ENCODE assay signal across 9 mouse cellular contexts in the genomic region with DNA sequence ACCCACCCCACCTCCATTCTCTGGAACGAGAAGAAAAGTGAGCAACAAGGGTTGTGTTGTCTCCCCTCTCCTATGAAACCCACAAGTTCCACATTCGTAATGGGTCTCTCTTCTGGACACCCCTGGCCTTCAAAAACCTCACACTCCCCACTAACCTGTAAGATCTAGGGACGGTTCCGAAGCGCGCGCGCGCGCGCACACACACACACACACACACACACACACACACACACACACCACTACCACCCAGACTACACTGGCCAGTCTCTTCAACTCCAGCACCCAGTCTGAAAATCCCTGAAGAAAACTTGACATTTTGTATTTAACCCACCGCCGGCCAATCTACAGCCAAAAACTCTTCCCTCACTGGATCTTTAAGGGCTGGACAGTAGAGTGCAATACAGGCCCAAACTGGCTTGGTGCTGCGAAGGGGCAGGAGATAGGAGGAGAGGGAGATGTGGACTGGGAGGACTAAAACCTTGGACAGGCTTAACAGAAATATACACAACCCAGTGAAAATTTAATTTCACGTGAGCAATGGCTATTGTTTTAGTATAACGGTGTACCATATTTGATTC. TPM values are rescaled to one million over a fixed set of nuclear protein-coding genes. Genes with fewer than 3 reads are reported as not detected.
DNase-seq lines count a peak whose midpoint lies in the region; ATAC-seq lines count a peak whose summit lies in the region.
"Had no signal": no experiment of that assay in that cellular context is flagged by ENCODE, and none has a peak within 500 bp of the region (broad histone marks: within the 10 kb centered on the region; RNA-seq: fewer than 3 reads in every experiment).

Gene Vsx1, minus strand, starts transcription at position 138 of the 578 bp plus-strand sequence.

- ATAC-seq in lung, embryonic 16.5 days (ENCODE audit: low read depth), result no peak
- no peak for ATAC-seq in heart, embryonic 16.5 days (replicated peaks; ENCODE audit: extremely low read depth, insufficient read depth, low FRiP score)
- no peak for ATAC-seq in liver, embryonic 12.5 days
- ATAC-seq in stomach, embryonic 16.5 days (ENCODE audit: insufficient read depth, low FRiP score), result no peak

- H3K4me2 ChIP-seq in lung, embryonic 16.5 days (ENCODE audit: low read depth, low read length), result peak within 1 kb of the TSS; percentile 57
- peak within 1 kb of the TSS; percentile 75 for H3K4me2 ChIP-seq in heart, embryonic 16.5 days (ENCODE audit: low read depth, low read length)
- H3K4me2 ChIP-seq in liver, embryonic 12.5 days, result peak within 1 kb of the TSS; percentile 42
- H3K4me2 ChIP-seq in stomach, embryonic 16.5 days (ENCODE audit: low read depth, low read length), result peak within 1 kb of the TSS; percentile 55

- H3K9ac ChIP-seq in lung, embryonic 16.5 days (ENCODE audit: low read length), result peak within 1 kb of the TSS; percentile 29; the same call in 1 of the 2 replicates
- peak within 1 kb of the TSS; percentile 34; the same call in 1 of the 2 replicates for H3K9ac ChIP-seq in heart, embryonic 16.5 days (ENCODE audit: low read length)
- H3K9ac ChIP-seq in liver, embryonic 12.5 days, result no peak within 1 kb of the TSS
- peak within 1 kb of the TSS; percentile 31; the same call in 1 of the 2 replicates for H3K9ac ChIP-seq in stomach, embryonic 16.5 days (ENCODE audit: low read length)

- peaks cover 54% of the 10 kb centered on the region for H3K27me3 ChIP-seq in lung, embryonic 16.5 days (ENCODE audit: control insufficient read depth, insufficient read depth, low read depth, low read length)
- peaks cover 52% of the 10 kb centered on the region for H3K27me3 ChIP-seq in heart, embryonic 16.5 days (ENCODE audit: control insufficient read depth, insufficient read depth, low read length)
- peaks cover 85% of the 10 kb centered on the region for H3K27me3 ChIP-seq in liver, embryonic 12.5 days (replicated peaks)
- peaks cover 52% of the 10 kb centered on the region for H3K27me3 ChIP-seq in stomach, embryonic 16.5 days (ENCODE audit: control insufficient read depth, insufficient read depth, low read length)

- no peaks in the 10 kb centered on the region for H3K9me3 ChIP-seq in lung, embryonic 16.5 days (ENCODE audit: control insufficient read depth, low read length)
- 0 out of 2 replicates have a peak, but pooled peaks cover 3% of the 10 kb centered on the region for H3K9me3 ChIP-seq in heart, embryonic 16.5 days (replicated peaks; ENCODE audit: control insufficient read depth, low read length)
- H3K9me3 ChIP-seq in liver, embryonic 12.5 days (replicated peaks), result no peaks in the 10 kb centered on the region
- H3K9me3 ChIP-seq in stomach, embryonic 16.5 days (replicated peaks; ENCODE audit: control insufficient read depth, low read length), result no peaks in the 10 kb centered on the region

- H3K27ac ChIP-seq in lung, embryonic 16.5 days (ENCODE audit: low read length), result no peak within 1 kb of the TSS
- no peak within 1 kb of the TSS for H3K27ac ChIP-seq in heart, embryonic 16.5 days (ENCODE audit: low read length)
- H3K27ac ChIP-seq in liver, embryonic 12.5 days, result no peak within 1 kb of the TSS
- H3K27ac ChIP-seq in stomach, embryonic 16.5 days (ENCODE audit: low read length), result no peak within 1 kb of the TSS

- no peaks in the 10 kb centered on the region for H3K36me3 ChIP-seq in lung, embryonic 16.5 days (ENCODE audit: control insufficient read depth, insufficient read depth, low read length)
- no peaks in the 10 kb centered on the region for H3K36me3 ChIP-seq in heart, embryonic 16.5 days (ENCODE audit: control insufficient read depth, insufficient read depth)
- no peaks in the 10 kb centered on the region for H3K36me3 ChIP-seq in liver, embryonic 12.5 days
- H3K36me3 ChIP-seq in stomach, embryonic 16.5 days (ENCODE audit: control insufficient read depth, insufficient read depth, low read length), result no peaks in the 10 kb centered on the region

- peak within 1 kb of the TSS; percentile 41 for H3K4me3 ChIP-seq in lung, embryonic 16.5 days (ENCODE audit: low read length)
- peak within 1 kb of the TSS; percentile 53 for H3K4me3 ChIP-seq in heart, embryonic 16.5 days (ENCODE audit: low read length)
- H3K4me3 ChIP-seq in liver, embryonic 12.5 days, result peak within 1 kb of the TSS; percentile 2; the same call in 1 of the 2 replicates
- H3K4me3 ChIP-seq in stomach, embryonic 16.5 days (replicated peaks; ENCODE audit: low read length), result peak within 1 kb of the TSS; percentile 39

- DNase-seq in lung, adult 18-20 months, result no peak
- no peak for DNase-seq in MN1 (ENCODE audit: low spot score)
- DNase-seq in frontal cortex, postnatal 14 days (ENCODE audit: low spot score in 2 of 2), result no peak
- DNase-seq: gastrocnemius, postnatal 25 days; lung, postnatal 10 days had no signal

- 0 out of 2 replicates have a peak, but pooled peaks cover 3% of the 10 kb centered on the region for H3K4me1 ChIP-seq in lung, embryonic 16.5 days (replicated peaks; ENCODE audit: control insufficient read depth, insufficient read depth, low read length)
- H3K4me1 ChIP-seq in heart, embryonic 16.5 days (ENCODE audit: control insufficient read depth, insufficient read depth, low read length), result 0 out of 2 replicates have a peak, but pooled peaks cover 4% of the 10 kb centered on the region
- H3K4me1 ChIP-seq in liver, embryonic 12.5 days, result no peaks in the 10 kb centered on the region
- H3K4me1 ChIP-seq in stomach, embryonic 16.5 days (ENCODE audit: control insufficient read depth, insufficient read depth, low read length), result 0 out of 2 replicates have a peak, but pooled peaks cover 7% of the 10 kb centered on the region

- 53% methylated on average over 16 of the region's 16 CpGs for WGBS in lung, embryonic 16.5 days
- WGBS in heart, embryonic 16.5 days, result 43% methylated on average over 16 of the region's 16 CpGs
- 42% methylated on average over 16 of the region's 16 CpGs for WGBS in liver, embryonic 12.5 days (ENCODE audit: insufficient replicate concordance)
- 40% methylated on average over 16 of the region's 16 CpGs for WGBS in stomach, embryonic 16.5 days

RNA-seq across cellular contexts. Expression of gene Vsx1, which starts in this region (rescaled TPM):
- not detected in 2 replicates for polyA plus RNA-seq in lung, embryonic 16.5 days (2015; fragmentation: Nextera tagmentation; extraction: Ambion mirVana)
- polyA plus RNA-seq in heart, embryonic 16.5 days (2015; fragmentation: Nextera tagmentation; extraction: Ambion mirVana), result not detected in 2 replicates
- polyA plus RNA-seq in liver, embryonic 12.5 days (2016; fragmentation: Nextera tagmentation; extraction: Ambion mirVana), result not detected in 2 replicates
- polyA plus RNA-seq in stomach, embryonic 16.5 days (2015; fragmentation: Nextera tagmentation; extraction: Ambion mirVana), result not detected in 2 replicates

Comparison
In these comparisons a context has a peak if more than half of its experiments do, and no peak if none do; other contexts are left out.
1. H3K4me3 ChIP-seq: peak in every context shown above with its lines; median percentile 53 in heart, embryonic 16.5 days; 41 in lung, embryonic 16.5 days; 39 in stomach, embryonic 16.5 days; 2 in liver, embryonic 12.5 days.